Mouse (Mus musculus) neutrophil, adult 65 days (primary cell): ENCODE results near the gene Kcnk12. TPM values are rescaled to one million over a fixed set of nuclear protein-coding genes. Genes with fewer than 3 reads are reported as not detected.

Experiments used
- total RNA-seq: library from RNA; stranded (reverse); gene quantifications from 2 replicates; pipeline ENCODE4 v1.2.4, GENCODE M21; 2023

Gene Kcnk12
- total RNA-seq = 8.6 and 12.8 TPM in 2 replicates

DNA sequence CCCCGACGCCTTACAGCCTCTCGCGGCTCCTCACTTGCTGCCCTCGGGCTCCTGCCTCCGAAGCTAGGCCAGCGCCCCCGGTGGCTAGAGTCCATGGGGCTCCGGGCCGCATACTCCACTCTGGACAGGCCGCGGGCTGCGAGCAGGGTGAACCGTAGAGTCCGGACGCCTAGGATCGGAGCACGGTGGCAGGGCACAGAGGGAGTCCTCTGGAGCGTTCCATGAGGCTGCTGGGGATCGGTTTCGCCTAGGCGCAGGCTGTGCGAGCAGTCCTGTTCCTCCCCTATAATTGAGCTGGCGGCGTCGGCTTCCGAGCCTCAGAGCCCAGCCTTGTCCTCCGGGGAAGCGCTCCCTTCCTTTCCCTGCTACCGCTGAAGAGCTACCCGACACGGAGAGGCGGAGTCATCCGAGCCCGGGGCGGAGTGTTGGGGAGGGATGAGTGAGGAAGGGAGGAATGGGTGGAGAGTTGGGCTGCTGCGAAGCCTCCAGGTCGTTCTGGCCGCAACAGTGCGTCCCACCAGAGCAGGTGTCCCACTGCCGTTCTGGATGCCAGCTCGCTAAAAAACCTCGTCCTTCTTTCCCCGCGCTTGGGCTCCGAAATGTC lies at the start of gene Kcnk12:
Gene Kcnk12, minus strand, starts transcription at position 307 of the 604 bp plus-strand sequence.

Other genes starting within 250 kb of the Kcnk12 start
- 0.29 TPM in 1 of 2 replicates, not detected in the other for gene Epcam, start 162.0 kb downstream of the Kcnk12 start, total RNA-seq
- 9.9 and 10.2 TPM in 2 replicates for gene Msh2, start 125.7 kb downstream of the Kcnk12 start, total RNA-seq
- not detected in 2 replicates for gene Rpl36-ps4, start 123.0 kb upstream of the Kcnk12 start, total RNA-seq
- 11.5 and 14.9 TPM in 2 replicates for gene Msh6, start 177.1 kb upstream of the Kcnk12 start, total RNA-seq